Mouse (Mus musculus): ENCODE data around the gene Abcd4.

GRCm38 (mm10) chr12:84571466-84572340 lies 45.5 kb downstream of the Abcd4 start:
- TF ChIP-seq CTCF (IDR thresholded peaks at IDR 0.05; ENCODE audit: control insufficient read depth, insufficient read depth, insufficient replicate concordance, low read depth, low read length), result no peak
- no peak for TF ChIP-seq POLR2A (IDR thresholded peaks at IDR 0.05; ENCODE audit: control insufficient read depth, low read depth, low read length)

Data from testis, adult 2 months (tissue).